Mouse (Mus musculus) heart, embryonic 13.5 days (tissue): ENCODE results near the gene Nfs1. TPM values are rescaled to one million over a fixed set of nuclear protein-coding genes. Genes with fewer than 3 reads are reported as not detected.

Experiments
- ATAC-seq: fragments of 200-750 bp; cut with Nextera tagmentation; 2 replicates; pipeline ENCODE4 v1.8.0; 2017; ENCODE audit warnings: moderate TSS enrichment; ENCODE audit not compliant: insufficient number of reproducible peaks, low FRiP score, low TSS enrichment; ENCODE audit errors: extremely low read depth
- H3K27ac ChIP-seq: fragments of 300-500 bp; sonication (generic); replicated peaks from 2 replicates; pipeline ENCODE4 v1.5.1; 2015; ENCODE audit warnings: moderate library complexity, mild to moderate bottlenecking, inconsistent platforms
- H3K27me3 ChIP-seq: fragments of 300-500 bp; sonication (generic); replicated peaks from 2 replicates; pipeline ENCODE4 v1.6.1; 2015; ENCODE audit warnings: mild to moderate bottlenecking, inconsistent platforms
- H3K36me3 ChIP-seq: fragments of 300-500 bp; sonication (generic); 2 replicates; pipeline ENCODE4 v1.6.1; 2015; ENCODE audit warnings: mild to moderate bottlenecking, inconsistent platforms
- H3K4me1 ChIP-seq: fragments of 300-500 bp; sonication (generic); 2 replicates; pipeline ENCODE4 v1.6.1; 2015; ENCODE audit warnings: inconsistent platforms
- H3K4me2 ChIP-seq: fragments of 300-500 bp; sonication (generic); 2 replicates; pipeline ENCODE4 v1.6.1; 2015; ENCODE audit warnings: inconsistent platforms, mild to moderate bottlenecking, moderate library complexity
- H3K4me3 ChIP-seq: fragments of 300-500 bp; sonication (generic); 2 replicates; pipeline ENCODE4 v1.5.1; 2015; ENCODE audit warnings: moderate library complexity, mild to moderate bottlenecking, inconsistent platforms
- H3K9ac ChIP-seq: fragments of 300-500 bp; sonication (generic); 2 replicates; pipeline ENCODE4 v1.6.1; 2015; ENCODE audit warnings: inconsistent platforms, mild to moderate bottlenecking, moderate library complexity
- H3K9me3 ChIP-seq: fragments of 300-500 bp; sonication (generic); 2 replicates; pipeline ENCODE4 v1.6.1; 2016; ENCODE audit warnings: inconsistent platforms
- WGBS: fragments of 180-500 bp; shearing (Covaris S2); methylation state at CpG from one replicate; pipeline ENCODE4 v1.1.7; 2015; ENCODE audit warnings: mixed read lengths; 5-methylcytosine and 5-hydroxymethylcytosine counted together
- polyA plus RNA-seq: library from polyadenylated mRNA; unstranded; fragments of >200 nt; fragmentation: Nextera tagmentation; extraction: Ambion mirVana; gene quantifications from 2 replicates; pipeline ENCODE4 v1.2.1, GENCODE M21; 2015

The Nfs1 gene
- polyA plus RNA-seq, 1 experiment from 2014 or later = 58.1 TPM

GRCm38 (mm10) chr2:156084541-156084940 is 59.4 kb downstream of the Nfs1 start:
- Histone ChIP-seq H3K9me3 (no peaks in the 10 kb centered on the region), H3K4me3 (no peak overlapping the region), H3K4me1 (peaks cover 54% of the 10 kb centered on the region), H3K9ac (no peak overlapping the region), H3K4me2 (no peak overlapping the region), H3K27ac (no peak overlapping the region), H3K27me3 (no peaks in the 10 kb centered on the region), H3K36me3 (peaks cover 9% of the 10 kb centered on the region)
- WGBS = 85% methylated on average over 3 of the region's 3 CpGs
- no peak for ATAC-seq

- Histone ChIP-seq H3K4me1 (peaks cover 43% of the 10 kb centered on the region), H3K27me3 (no peaks in the 10 kb centered on the region), H3K4me2 (no peak overlapping the region), H3K4me3 (no peak overlapping the region), H3K36me3 (peaks cover 37% of the 10 kb centered on the region), H3K9me3 (no peaks in the 10 kb centered on the region), H3K9ac (no peak overlapping the region), H3K27ac (0 out of 2 replicates have a peak overlapping the region, but pooled peaks have one; percentile 24)
- WGBS = 79% methylated on average over 7 of the region's 7 CpGs
- no peak for ATAC-seq
Measured at GRCm38 (mm10) chr2:156080391-156080790, 63.6 kb downstream of the Nfs1 start.

- no peaks in the 10 kb centered on the region for H3K9me3 ChIP-seq
- H3K4me1 ChIP-seq = peaks cover 43% of the 10 kb centered on the region
- H3K9ac ChIP-seq = no peak overlapping the region
- peak overlapping the region; percentile 24; the same call in 1 of the 2 replicates for H3K27ac ChIP-seq
- no peak overlapping the region for H3K4me3 ChIP-seq
- no peak overlapping the region for H3K4me2 ChIP-seq
- peaks cover 44% of the 10 kb centered on the region for H3K36me3 ChIP-seq
- ATAC-seq = no peak
- 34% methylated on average over 4 of the region's 4 CpGs for WGBS
- H3K27me3 ChIP-seq = no peaks in the 10 kb centered on the region
Measured at GRCm38 (mm10) chr2:156079674-156080073, 64.3 kb downstream of the Nfs1 start.

- peaks cover 43% of the 10 kb centered on the region for H3K4me1 ChIP-seq
- no peaks in the 10 kb centered on the region for H3K27me3 ChIP-seq
- 74% methylated on average over 8 of the region's 8 CpGs for WGBS
- no peak for ATAC-seq
- H3K4me3 ChIP-seq = no peak overlapping the region
- H3K9me3 ChIP-seq = no peaks in the 10 kb centered on the region
- H3K27ac ChIP-seq = peak overlapping the region; percentile 24; the same call in 1 of the 2 replicates
- H3K36me3 ChIP-seq = peaks cover 49% of the 10 kb centered on the region
- no peak overlapping the region for H3K9ac ChIP-seq
- H3K4me2 ChIP-seq = no peak overlapping the region
Measured at GRCm38 (mm10) chr2:156079183-156079560, 64.8 kb downstream of the Nfs1 start.

- no peak for ATAC-seq
- Histone ChIP-seq H3K27ac (no peak overlapping the region), H3K4me1 (peaks cover 43% of the 10 kb centered on the region), H3K27me3 (no peaks in the 10 kb centered on the region), H3K9me3 (no peaks in the 10 kb centered on the region), H3K4me3 (no peak overlapping the region), H3K4me2 (no peak overlapping the region), H3K9ac (no peak overlapping the region), H3K36me3 (peaks cover 55% of the 10 kb centered on the region)
- WGBS = 86% methylated on average over 16 of the region's 16 CpGs
Measured at GRCm38 (mm10) chr2:156078421-156079182, 65.4 kb downstream of the Nfs1 start.

GRCm38 (mm10) chr2:156077461-156077860 is 66.5 kb downstream of the Nfs1 start:
- Histone ChIP-seq H3K4me1 (peaks cover 33% of the 10 kb centered on the region), H3K9ac (no peak overlapping the region), H3K36me3 (peaks cover 66% of the 10 kb centered on the region), H3K9me3 (no peaks in the 10 kb centered on the region), H3K4me2 (no peak overlapping the region), H3K27ac (no peak overlapping the region), H3K4me3 (no peak overlapping the region), H3K27me3 (no peaks in the 10 kb centered on the region)
- WGBS = 84% methylated on average over 7 of the region's 7 CpGs
- no peak for ATAC-seq

GRCm38 (mm10) chr2:156073725-156074124 is 70.3 kb downstream of the Nfs1 start:
- H3K27me3 ChIP-seq = no peaks in the 10 kb centered on the region
- H3K9ac ChIP-seq = no peak overlapping the region

More at GRCm38 (mm10) chr2:156073725-156074124, 70.3 kb downstream of the Nfs1 start:
- no peak for ATAC-seq
- no peaks in the 10 kb centered on the region for H3K9me3 ChIP-seq
- H3K27ac ChIP-seq = no peak overlapping the region
- H3K4me3 ChIP-seq = no peak overlapping the region
- H3K36me3 ChIP-seq = peaks cover 99% of the 10 kb centered on the region
- no peaks in the 10 kb centered on the region for H3K4me1 ChIP-seq
- WGBS = 91% methylated on average over 15 of the region's 15 CpGs
- no peak overlapping the region for H3K4me2 ChIP-seq

Other genes starting within 250 kb of the Nfs1 start
- gene Uqcc1, start 213.9 kb downstream of the Nfs1 start, polyA plus RNA-seq = 99.7 and 108 TPM in 2 replicates
- not detected in 2 replicates for gene Gm15557, start 203.5 kb downstream of the Nfs1 start, polyA plus RNA-seq
- 0.37 and 0.64 TPM in 2 replicates for gene Gdf5, start 198.8 kb downstream of the Nfs1 start, polyA plus RNA-seq
- 9.4 and 9.6 TPM in 2 replicates for gene Cep250, start 187.7 kb downstream of the Nfs1 start, polyA plus RNA-seq
- gene 6430550D23Rik, start 136.2 kb downstream of the Nfs1 start, polyA plus RNA-seq = 0.85 and 1.0 TPM in 2 replicates
- gene Ergic3, start 136.1 kb downstream of the Nfs1 start, polyA plus RNA-seq = 171 and 177 TPM in 2 replicates
- not detected in 2 replicates for gene Fer1l4, start 91.2 kb downstream of the Nfs1 start, polyA plus RNA-seq
- 2.1 and 2.3 TPM in 2 replicates for gene Spag4, start 79.0 kb downstream of the Nfs1 start, polyA plus RNA-seq
- gene Cpne1, start 32.2 kb downstream of the Nfs1 start, polyA plus RNA-seq = 22.7 and 28.4 TPM in 2 replicates
- 18.3 and 20.4 TPM in 2 replicates for gene Rbm12, start 32.2 kb downstream of the Nfs1 start, polyA plus RNA-seq
- 10.4 and 13.7 TPM in 2 replicates for gene Gm28036, start 17.1 kb downstream of the Nfs1 start, polyA plus RNA-seq
- gene Romo1, start 147 bp downstream of the Nfs1 start, polyA plus RNA-seq = 382 and 427 TPM in 2 replicates
- gene Rbm39, start 36.1 kb upstream of the Nfs1 start, polyA plus RNA-seq = 360 and 386 TPM in 2 replicates
- gene Phf20, start 52.3 kb upstream of the Nfs1 start, polyA plus RNA-seq = 46.9 and 48.6 TPM in 2 replicates
- gene Cnbd2, start 168.1 kb upstream of the Nfs1 start, polyA plus RNA-seq = 2.5 and 2.9 TPM in 2 replicates
- 47.0 and 53.3 TPM in 2 replicates for gene Scand1, start 168.5 kb upstream of the Nfs1 start, polyA plus RNA-seq